Mouse (Mus musculus): ENCODE measurements around the gene Cyp4f39.

Cyp4f39 gene

DNA sequence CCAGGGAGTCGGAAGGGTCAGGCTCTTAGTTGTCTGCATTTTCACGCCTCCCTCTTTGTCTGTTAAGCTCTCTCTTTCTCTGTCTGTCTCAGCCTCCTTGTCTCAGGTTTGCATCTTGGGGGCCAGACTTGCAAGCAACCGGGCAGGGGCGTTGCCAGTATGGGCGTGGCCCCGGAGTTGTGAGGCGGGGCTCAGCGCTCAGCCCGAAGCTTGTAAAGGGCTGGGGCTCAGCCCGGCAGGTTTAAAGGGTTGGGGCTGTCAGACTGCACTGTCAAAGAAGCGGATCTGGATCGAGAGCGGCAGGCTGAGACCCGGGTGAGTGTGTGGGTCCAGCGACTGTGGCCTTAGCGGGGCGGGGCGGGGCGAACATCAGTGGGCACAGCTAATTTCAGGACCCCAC, at the start of gene Cyp4f39:
Gene Cyp4f39, plus strand, starts transcription at position 242 of the 400 bp plus-strand sequence.
- no peak for DNase-seq (ENCODE audit: low read depth, low spot score)

DNA sequence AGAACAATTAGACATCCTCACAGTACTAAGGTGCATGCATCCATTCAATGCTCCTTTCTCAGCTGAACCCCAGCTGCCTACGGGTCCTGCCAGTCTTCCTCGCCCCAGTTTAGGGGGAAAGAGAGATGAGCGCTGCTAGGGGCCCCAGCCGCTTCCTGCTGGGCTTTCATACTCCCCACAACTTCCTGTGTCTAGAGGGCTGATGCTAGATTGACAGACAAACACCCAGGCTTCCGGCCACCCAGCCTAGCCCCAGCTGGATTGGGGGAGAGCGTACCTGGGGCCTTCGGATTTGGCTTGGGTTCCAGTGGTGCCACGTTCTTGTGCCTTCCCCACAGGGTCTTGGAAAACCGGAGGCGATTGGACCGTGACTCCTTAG, 49.8 kb upstream of the Cyp4f39 start:
- no peak for DNase-seq (ENCODE audit: low read depth, low spot score)

DNA sequence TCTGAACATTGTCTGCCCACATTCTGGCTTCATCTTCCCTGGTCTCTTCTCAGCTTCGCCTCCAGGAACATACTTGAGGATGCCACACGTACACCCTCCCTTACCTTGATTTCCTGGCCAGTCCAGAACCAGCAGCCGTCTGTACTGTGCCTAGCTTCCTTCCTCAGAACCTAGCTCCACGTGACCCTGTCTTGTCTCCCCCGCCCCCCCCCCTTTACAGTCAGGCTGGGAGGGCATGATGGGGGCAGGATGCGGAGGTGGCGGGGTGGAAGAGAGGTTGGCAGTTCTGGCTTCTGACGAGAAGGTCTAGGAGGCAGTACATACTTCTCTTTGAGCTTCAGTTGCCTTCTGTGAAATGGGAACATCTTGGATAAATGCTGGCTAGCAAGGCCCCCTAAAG, 49.1 kb upstream of the Cyp4f39 start, which contains the start of gene Rasal3:
Gene Rasal3, minus strand, starts transcription at position 167 of the 400 bp plus-strand sequence.
- no peak for DNase-seq (ENCODE audit: low read depth, low spot score)

DNA sequence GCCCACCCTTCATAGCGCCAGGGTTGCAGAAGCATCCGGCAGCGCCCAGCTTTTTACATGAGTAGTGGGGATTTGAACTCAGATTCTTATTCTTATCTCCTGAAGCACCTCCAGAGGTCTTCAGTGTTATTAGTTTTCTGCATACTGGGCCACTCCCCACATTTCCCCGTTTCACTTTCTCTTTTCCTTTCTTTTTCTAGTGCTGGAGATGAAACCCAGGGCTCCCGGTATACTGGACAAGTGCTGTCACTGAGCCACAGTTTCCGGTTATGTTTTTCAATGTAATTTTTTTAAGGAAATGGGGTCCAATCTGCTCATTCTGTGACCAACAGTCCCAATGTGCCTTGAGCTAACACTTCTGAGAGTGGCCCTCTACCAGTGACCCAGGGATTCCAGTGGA, 40.6 kb upstream of the Cyp4f39 start:
- DNase-seq (ENCODE audit: low read depth, low spot score), result no peak

DNA sequence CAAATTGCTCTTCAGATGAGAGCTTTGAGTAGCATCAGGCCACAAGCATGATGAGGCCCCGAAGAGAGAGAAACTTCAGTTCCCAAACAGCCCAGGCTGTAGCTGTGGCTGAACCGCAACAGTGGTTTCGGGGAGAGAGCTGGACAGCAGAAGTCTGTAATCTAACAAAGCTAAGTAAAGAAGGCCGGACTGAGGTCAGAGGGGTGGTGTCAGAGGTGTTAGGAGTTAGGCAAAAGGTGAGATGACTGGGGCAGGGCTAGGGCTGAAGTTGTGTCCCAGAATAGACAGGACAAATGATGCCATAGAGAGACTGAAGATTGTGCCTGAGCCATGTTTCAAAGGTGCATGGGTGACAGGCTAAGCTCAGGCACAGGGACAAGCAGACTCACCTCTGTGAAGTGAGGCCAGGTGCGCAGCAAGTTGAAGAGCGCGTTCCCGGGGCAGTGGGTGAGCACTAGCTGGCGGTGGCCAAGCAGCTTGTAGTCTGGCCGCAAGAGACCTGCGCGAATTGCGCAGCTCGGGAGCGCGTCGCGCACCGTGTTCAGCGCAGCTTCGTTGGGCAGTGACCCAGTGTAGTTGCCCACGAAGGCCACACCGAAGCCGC, 37.0 kb upstream of the Cyp4f39 start:
- no peak for DNase-seq (ENCODE audit: low read depth, low spot score)

DNA sequence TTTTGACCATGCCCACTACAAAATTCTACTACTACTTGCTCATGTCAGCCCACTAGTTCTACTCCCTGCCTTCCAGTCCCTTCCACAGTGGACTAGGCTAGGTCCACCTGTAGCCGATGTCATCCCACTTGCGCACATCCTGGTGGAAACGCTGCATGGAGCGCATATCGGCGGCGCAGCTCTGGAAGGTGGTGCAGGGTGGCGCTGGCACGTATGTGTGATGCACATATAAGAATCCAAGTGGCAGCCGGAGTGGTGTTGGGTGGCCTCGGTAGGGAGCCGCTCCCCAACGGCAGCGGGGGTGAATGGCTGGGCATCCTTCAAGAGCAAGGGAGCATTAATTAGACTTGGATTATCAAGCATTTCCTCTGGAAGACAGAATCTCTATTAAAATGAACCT, 35.8 kb upstream of the Cyp4f39 start:
- no peak for DNase-seq (ENCODE audit: low read depth, low spot score)

DNA sequence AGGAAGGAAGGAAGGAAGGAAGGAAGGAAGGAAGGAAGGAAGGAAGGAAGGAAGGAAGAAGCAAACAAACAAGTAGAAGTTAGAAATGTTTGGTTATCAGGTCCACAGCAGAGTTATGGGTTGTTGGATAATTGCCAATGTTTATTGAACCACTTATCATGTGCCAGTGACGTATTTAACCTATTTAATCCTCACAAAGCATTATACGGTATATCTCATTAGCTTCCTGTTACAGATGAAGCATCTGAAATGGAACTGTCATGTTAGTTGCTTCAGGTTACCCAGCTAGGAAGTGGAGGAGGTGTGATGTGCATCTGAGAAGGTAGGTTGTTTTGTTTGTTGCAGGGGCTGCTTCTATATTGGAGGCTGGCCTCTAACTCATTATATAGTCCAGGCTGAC, 32.5 kb upstream of the Cyp4f39 start:
- no peak for DNase-seq (ENCODE audit: low read depth, low spot score)

DNA sequence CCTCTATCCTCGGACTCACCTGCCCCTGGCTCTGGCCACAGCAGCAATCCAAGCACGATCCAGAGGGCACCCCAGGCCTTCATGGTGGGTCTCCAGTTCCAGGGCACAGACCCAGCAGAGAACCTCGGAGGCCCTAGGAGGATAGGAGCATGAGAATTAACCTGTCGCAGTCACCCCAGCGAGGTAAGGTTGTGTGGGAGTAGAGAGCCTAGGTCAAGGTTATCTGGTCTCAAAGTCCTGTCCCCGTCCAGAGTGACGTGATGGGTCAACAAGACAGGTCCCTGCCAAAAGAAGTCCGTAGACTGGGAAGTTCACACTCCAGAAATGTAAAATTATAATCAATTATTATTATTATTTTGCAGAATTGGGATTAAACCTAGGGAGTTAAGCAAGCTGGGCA, 31.7 kb upstream of the Cyp4f39 start:
- no peak for DNase-seq (ENCODE audit: low read depth, low spot score)

DNA sequence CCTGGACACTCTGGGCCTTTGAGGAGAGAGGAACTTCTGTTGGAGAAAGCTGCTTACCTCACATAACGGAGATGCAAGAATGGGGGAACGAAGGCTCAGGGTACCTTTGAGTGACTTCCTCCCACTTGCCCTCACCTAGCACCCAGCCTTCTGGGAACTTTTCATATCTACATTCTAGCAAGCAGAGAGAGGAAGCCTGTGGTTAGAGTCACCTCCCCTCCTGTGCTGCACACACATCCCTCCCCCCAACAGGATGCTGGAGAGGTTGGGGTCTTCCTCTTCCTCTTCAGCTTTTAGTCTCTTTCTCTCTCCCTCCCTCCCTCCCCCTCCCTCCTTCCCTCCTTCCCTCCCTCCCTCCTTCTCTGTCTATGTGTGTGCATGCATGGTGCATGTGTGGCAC, 28.5 kb upstream of the Cyp4f39 start, which contains the start of gene Pglyrp2:
Gene Pglyrp2, minus strand, starts transcription at position 134 of the 400 bp plus-strand sequence.
- DNase-seq (ENCODE audit: low read depth, low spot score), result no peak

DNA sequence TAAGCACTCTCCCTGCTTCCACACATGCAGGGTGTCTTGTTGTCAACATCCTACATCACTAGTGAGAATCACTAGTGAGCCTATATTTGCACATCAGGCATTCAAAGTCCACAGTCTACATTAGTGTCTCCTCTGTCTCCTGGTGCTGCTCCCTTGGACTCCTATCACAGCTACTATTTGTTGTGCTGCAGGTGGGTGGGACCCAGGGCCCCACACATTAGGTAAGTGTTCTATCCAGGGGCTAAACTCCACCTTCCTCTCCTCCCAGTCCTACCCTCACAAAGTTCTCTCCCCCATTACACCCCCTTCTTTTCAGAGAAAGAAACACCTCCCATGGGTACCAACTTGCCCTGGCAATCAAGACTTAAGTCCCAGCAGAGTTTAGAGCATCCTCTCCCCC, 25.9 kb upstream of the Cyp4f39 start:
- DNase-seq (ENCODE audit: low read depth, low spot score), result no peak

DNA sequence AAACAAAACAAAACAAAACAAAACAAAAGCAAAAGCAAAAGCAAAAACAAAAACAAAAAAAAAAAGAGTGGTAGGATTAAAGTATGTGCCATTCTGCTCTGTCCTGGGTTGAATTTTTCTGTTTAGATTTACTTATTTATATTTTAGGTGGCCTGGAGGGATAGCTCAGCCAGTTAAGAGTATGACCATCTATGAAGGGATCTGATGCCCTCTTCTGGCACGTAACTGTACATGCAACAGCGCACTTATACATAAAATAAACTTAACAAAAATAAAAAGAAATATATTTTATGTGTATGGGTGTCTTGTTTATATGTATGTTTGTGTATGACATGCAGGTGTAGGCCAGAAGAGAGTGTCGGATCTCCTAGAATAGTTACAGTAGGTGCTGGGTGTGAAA, 20.6 kb upstream of the Cyp4f39 start:
- peak; percentile 27 for DNase-seq (ENCODE audit: low read depth, low spot score)

DNA sequence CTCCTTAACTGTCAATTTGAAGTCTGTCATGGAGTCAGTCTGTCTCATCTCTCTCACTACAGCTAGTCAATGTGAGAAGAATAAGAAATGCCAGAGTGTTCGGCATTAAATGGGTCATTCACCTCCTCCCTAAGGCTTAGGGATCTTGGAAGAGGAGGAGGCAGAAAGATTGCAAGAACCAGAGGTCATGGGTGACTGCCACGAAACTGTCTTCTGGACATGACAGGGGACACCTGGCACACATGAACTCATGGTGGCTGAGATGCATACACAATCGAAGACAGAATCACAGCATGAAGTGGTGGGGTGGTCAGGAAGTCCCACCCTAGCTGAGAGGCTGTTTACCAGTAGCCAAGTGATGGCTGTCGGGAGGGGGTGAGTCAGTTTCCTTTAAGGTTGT, 18.2 kb upstream of the Cyp4f39 start:
- DNase-seq (ENCODE audit: low read depth, low spot score), result no peak

DNA sequence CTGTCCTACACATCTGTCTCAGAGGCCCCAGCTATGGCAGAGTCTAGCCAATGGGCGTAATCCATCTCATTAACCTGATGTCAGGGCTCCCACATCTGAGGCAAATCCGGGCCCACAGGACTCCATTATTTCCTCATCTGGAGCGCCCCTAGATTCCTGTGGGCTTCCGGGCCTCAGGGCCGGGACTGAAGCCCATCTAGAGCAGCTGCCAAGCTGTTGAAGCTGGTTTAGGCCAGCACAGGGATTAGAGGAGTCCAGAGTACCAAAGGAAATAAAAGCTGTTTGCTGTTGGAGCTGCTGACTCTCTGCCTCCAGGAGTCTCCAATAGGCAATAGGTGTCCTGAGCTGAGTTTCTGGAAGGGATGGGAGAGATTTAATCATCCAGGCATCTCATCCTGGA, 17.4 kb upstream of the Cyp4f39 start:
- no peak for DNase-seq (ENCODE audit: low read depth, low spot score)

DNA sequence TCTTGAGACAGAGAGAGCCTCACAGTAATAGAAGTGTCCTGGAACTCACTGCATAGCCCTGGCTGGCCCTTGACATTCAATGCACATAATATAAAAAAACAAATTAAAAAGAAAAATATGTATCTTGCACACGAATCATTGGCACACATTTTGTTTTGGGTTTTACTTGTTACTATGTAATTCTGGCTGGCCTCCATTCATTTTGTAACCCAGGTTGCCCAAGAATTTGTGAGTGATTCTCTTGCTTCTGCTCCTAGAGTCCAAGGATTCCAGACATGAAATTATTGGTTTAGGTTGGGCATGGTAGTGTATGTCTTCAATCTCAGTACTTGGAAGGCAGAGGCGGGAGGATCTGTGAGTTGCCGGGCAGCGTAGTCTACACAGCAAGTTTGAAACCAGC, 15.4 kb upstream of the Cyp4f39 start:
- DNase-seq (ENCODE audit: low read depth, low spot score), result no peak

DNA sequence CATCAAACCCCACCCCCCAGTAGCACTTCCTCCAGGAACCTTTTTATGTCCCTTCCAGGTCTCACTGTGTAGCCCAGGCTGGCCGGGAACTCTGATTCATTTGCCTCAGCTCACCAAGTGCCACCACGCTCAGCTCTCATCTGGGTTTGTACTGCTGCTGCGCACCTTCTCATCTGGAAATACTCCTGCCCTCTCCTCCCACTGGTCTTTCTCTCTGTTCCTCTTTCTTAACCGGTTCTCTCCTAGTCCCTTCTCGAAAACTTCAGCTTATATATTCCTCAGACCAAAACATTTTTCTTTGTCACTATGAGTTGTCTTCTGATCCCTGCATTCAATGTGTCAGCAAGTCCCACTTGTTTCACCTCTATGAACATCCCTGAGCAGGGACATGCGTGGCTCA, 9.3 kb upstream of the Cyp4f39 start:
- no peak for DNase-seq (ENCODE audit: low read depth, low spot score)

DNA sequence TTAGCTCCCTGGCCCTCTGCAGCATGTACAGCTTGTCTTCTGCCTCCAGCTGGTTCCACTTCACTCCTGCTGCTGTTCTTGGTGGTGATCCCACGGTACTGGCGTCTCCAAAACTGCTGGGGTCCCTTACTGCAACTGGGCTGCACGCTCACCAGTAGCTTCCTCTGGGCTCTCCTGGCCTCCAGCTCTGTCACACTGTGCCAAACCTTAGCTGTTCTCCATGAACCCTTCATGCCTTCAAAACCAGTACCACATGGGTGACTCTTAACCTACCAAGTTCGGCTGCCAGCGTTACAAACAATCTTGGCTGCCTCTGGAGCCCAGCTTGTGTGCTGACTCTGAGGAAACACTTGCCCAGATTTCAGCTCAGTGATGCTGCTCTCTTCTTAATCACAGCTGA, 7.5 kb upstream of the Cyp4f39 start:
- peak; percentile 62 for DNase-seq (ENCODE audit: low read depth, low spot score)

DNA sequence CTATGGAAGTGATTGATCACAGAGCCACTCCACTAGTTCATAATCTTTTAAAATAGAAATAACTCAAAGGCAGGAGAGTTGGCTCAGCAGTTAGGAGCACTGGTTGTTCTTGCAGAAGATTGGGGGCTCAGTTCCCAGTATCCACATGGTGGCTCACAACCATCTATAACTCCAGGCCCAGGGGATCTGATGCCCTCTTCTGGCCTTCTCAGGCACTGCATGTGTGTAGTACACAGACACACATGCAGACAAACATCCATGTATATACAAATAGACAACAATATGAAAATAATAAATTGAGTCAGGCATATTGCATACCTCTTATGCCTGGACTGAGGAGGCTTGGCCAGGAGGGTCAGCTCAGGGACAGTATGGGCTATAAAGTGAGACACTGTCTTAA, 5.3 kb upstream of the Cyp4f39 start:
- no peak for DNase-seq (ENCODE audit: low read depth, low spot score)

DNA sequence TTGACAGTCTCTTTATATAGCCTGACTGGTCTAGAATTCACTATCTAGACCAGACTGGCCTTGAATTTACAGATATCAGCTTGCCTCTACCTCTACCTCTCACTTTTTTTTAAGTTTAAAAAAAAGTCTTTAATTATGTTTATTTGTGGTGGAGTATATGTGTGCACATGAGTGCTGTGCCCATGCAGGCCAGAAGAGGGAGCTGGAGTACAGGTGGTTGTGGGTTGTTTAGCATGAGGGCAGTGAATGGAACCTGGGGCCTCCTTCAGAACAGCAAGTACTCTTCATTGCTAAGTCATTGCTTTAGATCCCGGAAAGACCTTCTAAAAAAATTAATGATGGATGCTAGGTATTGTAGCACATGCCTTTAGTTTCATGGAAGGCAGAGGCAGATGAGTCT, 3.5 kb upstream of the Cyp4f39 start:
- DNase-seq (ENCODE audit: low read depth, low spot score), result no peak

DNA sequence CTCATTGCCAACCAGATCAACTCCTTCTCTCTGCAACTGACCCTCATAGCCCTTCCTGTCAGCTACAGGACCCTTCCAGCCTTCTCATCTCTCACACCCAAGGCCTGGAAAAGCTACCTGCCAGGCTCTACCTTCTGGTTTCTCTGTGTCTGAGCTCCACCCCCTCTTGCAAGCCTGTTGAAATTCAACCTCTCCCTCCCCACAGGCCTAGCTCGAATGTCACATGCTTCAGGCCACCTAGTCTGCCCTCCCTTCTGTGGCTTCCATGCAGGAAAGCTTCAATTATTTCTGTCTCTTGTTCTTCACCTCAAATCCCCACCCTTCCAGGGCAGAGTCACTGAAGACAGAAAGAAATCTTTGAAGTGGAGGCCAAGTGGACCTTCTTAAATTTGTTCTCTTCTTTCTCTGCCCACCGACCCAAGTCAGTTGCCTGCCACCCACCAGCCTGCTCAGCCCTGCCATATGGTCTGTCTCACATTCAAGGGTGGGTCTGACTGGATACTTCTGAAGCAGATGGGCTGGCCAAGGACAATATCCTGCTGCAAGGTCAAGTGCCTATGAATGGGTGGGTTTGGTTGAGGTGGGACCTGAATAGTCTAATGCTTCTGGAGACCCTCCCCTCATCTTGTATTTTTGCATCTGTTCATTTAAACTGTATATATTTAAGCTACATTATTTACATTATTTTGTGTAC, 1.5 kb upstream of the Cyp4f39 start:
- DNase-seq (ENCODE audit: low read depth, low spot score), result no peak

DNA sequence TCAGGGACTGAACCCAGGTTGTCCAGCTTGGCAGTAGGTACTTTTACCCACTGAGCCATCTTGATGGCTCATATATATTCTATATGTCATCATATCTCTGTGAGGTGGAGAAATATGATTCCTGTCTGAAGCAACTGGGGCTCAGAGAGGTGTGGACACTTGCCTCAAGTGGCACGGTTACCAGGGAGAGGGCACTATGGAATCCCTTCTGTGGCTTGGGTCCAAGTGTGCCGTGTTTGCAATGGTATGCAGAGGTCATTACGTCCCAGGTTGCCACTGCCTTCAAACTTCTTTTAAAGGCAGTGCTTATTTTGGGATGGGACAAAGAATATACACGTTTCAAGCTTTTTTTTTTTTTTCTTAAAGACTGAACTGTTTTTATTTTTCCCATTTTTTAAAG, 1.7 kb downstream of the Cyp4f39 start:
- DNase-seq (ENCODE audit: low read depth, low spot score), result no peak

DNA sequence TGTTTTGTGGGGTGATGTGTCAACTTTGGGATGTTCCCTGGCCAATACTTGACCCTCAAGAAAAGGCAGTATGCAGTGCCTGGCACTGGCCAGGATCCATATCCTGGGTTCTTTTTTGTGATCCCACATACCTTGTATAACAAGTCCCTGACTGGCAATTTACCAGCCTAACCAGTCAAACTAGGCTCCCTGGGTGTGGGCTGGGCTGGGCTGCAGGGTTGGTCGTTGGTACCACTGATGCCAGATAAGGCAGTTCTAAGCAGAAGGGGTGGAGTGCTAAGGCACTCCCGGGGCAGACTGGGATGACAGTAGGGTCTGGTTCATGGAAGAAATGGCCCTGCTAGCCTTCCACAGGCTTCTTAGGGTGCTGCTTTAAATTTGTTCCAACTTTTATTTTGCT, 2.5 kb downstream of the Cyp4f39 start:
- DNase-seq (ENCODE audit: low read depth, low spot score), result no peak

DNA sequence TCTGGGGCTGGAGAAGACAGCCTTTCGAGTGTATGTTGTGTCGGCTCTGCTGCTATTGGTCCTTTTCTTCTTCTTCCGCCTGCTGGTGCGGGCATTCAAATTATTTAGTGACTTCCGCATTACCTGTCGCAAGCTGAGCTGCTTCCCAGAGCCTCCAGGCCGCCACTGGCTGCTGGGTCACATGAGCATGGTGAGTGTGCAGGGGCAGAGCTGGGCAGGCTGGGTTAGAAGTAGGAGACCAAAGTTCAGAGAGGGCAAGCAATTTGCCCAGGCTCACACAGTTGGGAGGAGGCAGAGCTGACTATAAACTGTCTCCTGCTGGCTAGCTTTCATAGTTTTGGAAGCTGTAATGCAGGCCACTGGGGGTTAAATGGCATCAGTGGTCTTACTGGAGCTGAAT, 16.0 kb downstream of the Cyp4f39 start:
- DNase-seq (ENCODE audit: low read depth, low spot score), result no peak

DNA sequence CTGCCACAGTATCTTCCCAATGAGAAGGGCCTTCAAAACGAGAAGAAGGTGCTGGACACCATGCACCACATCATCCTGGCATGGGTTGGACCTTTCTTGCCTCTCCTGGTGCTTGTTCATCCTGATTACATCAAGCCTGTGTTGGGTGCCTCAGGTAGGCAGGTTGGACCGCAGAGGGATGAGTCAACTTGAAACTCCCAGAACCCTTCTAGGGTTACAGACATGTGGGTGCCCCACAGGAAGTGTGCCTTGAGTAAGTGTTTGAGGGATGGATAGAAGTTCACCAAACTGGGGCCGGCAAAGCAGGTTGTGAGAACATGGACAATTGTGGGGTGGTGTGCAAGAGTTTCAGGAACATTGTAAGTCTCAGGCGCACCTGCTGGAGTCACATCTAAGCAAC, 18.3 kb downstream of the Cyp4f39 start:
- no peak for DNase-seq (ENCODE audit: low read depth, low spot score)

DNA sequence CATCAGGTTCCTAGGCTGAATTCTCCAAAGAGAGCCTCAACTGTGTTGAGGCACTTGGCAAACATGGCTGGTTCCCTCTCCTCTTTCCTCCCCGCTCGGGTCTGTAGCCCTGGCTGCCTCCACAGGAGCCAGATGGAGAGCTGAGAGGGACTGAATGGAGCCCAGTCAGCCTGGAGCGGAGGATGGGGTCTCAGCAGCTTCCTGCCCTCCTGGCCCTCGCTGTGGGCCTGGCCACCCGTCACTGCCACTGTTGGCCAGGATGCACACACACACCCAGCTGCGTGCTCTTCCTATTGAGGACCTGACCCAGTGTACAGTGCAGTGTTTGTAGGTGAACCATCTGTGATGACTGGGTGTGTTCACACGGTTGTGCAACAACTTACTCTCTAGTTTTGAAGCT, 19.7 kb downstream of the Cyp4f39 start:
- DNase-seq (ENCODE audit: low read depth, low spot score), result no peak
